Mouse (Mus musculus) kidney, adult 2 months (tissue): ENCODE results near the gene Egfem1.

Experiments used
- CTCF ChIP-seq: fragments of 200-500 bp; conservative IDR thresholded peaks from 2 replicates; pipeline ENCODE4 v1.5.1; 2011; ENCODE audit warnings: low read depth, mild to moderate bottlenecking, control low read depth, low read length, moderate library complexity, mixed read lengths; ENCODE audit not compliant: insufficient read depth, insufficient read length
- POLR2A ChIP-seq: fragments of 200-500 bp; IDR thresholded peaks from one replicate; pipeline ENCODE4 v1.6.1; 2011; ENCODE audit warnings: low read depth, low read length, control low read depth

DNA sequence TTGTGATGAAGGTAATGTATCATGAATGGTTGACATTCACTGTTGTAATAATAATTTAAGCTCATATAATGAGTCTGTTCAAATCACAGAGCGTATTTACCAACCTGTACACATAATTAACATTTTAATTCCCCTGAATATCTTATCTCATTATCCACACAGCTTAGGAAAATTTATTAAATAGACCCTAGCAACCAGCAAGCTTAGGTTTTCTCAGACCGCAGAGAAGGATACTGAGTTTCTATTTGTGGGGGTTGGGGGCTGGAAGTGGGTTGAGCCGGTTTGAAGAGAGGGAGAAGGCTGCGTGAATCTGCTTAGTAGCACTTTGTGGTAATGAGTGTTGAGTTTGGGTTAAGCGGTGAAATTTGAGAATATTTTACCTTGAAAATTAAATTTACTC lies 154.7 kb downstream of the Egfem1 start:
- no peak for TF ChIP-seq POLR2A
- no peak for TF ChIP-seq CTCF
